Comparison of ENCODE assay signal across 8 mouse cellular contexts in the genomic region with DNA sequence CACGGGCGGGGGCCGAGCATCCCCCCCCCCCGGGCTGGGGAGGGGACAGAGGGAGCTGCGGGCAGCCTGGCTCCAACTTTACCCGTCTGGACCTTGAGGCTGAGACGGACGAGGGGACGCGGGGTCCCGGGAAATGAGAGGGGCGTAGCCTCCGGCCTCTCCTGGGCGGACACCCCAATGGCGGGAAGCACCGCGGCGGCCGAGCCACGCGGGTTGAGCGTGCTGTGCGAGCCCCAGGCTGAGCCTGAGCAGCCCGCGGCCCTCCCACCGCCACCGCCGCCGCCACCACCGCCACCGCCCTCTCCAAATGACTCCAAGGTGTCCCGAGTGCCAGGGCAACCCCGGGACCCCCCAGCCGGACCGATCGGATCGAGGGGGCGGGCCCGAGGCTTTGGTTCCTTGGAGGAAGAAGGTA. TPM values are rescaled to one million over a fixed set of nuclear protein-coding genes. Genes with fewer than 3 reads are reported as not detected.
DNase-seq lines count a peak whose midpoint lies in the region; ATAC-seq and TF ChIP-seq lines count a peak whose summit lies in the region.

No protein-coding gene starts in this region.

- peak overlapping the region; percentile 82 for H3ac ChIP-seq in myocyte (ENCODE audit: control insufficient read depth, insufficient read length)

- peaks cover 46% of the 10 kb centered on the region for H3K79me2 ChIP-seq in myocyte (ENCODE audit: control insufficient read depth, insufficient read depth)

- no peak for TF ChIP-seq POLR2A in kidney, adult 2 months (IDR thresholded peaks at IDR 0.05; ENCODE audit: low read depth, low read length)
- no peak for TF ChIP-seq POLR2A in myocyte (IDR thresholded peaks at IDR 0.05; ENCODE audit: insufficient read length, low read depth)

- H3K9me3 ChIP-seq in erythroblast, embryonic 14.5 days (ENCODE audit: control insufficient read depth, low read length): no peaks in the 10 kb centered on the region
- H3K9me3 ChIP-seq in limb, embryonic 12.5 days: no peaks in the 10 kb centered on the region

- no peaks in the 10 kb centered on the region for H3K27me3 ChIP-seq in kidney, adult 2 months (replicated peaks; ENCODE audit: control insufficient read depth, insufficient read depth, low read length)
- H3K27me3 ChIP-seq in erythroblast, embryonic 14.5 days (ENCODE audit: control insufficient read depth): no peaks in the 10 kb centered on the region
- no peaks in the 10 kb centered on the region for H3K27me3 ChIP-seq in limb, embryonic 12.5 days
- H3K27me3 ChIP-seq in myocyte (ENCODE audit: control insufficient read depth, insufficient read depth, insufficient read length): no peaks in the 10 kb centered on the region

- peak overlapping the region; percentile 84 for H3K4me2 ChIP-seq in limb, embryonic 12.5 days
- peak overlapping the region; percentile 94 for H3K4me2 ChIP-seq in myocyte (ENCODE audit: low read depth)

- peak; percentile 75 for ATAC-seq in limb, embryonic 12.5 days (ENCODE audit: insufficient number of reproducible peaks, insufficient read depth, low FRiP score, low TSS enrichment, low read depth)

- H3K4me3 ChIP-seq in kidney, adult 2 months (ENCODE audit: insufficient read depth, low read depth, low read length): peak overlapping the region; percentile 60
- peak overlapping the region; percentile 98 for H3K4me3 ChIP-seq in erythroblast, embryonic 14.5 days (replicated peaks)
- peak overlapping the region; percentile 96 for H3K4me3 ChIP-seq in limb, embryonic 12.5 days (replicated peaks)
- H3K4me3 ChIP-seq in myocyte: peak overlapping the region; percentile 72

- no peak overlapping the region for H3K27ac ChIP-seq in kidney, adult 2 months (ENCODE audit: insufficient read depth, low read depth, low read length)
- peak overlapping the region; percentile 88 for H3K27ac ChIP-seq in limb, embryonic 12.5 days

- WGBS in kidney, adult 2 months: under 1% methylated on average over 37 of the region's 39 CpGs
- 0% methylated on average over 26 of the region's 39 CpGs for WGBS in limb, embryonic 12.5 days

- TF ChIP-seq CTCF in kidney, adult 2 months (conservative IDR thresholded peaks at IDR 0.05; ENCODE audit: insufficient read depth, insufficient read length, low read depth, low read length): no peak

- H3K4me1 ChIP-seq in kidney, adult 2 months (ENCODE audit: control insufficient read depth, insufficient read depth, low read length): peaks cover 4% of the 10 kb centered on the region; the same call in 1 of the 2 replicates
- H3K4me1 ChIP-seq in erythroblast, embryonic 14.5 days (ENCODE audit: control insufficient read depth): peaks cover 33% of the 10 kb centered on the region
- H3K4me1 ChIP-seq in limb, embryonic 12.5 days (replicated peaks): peaks cover 14% of the 10 kb centered on the region

- H3K36me3 ChIP-seq in kidney, adult 2 months (ENCODE audit: control insufficient read depth, insufficient read depth, low read length): no peaks in the 10 kb centered on the region
- peaks cover 16% of the 10 kb centered on the region for H3K36me3 ChIP-seq in erythroblast, embryonic 14.5 days (ENCODE audit: control insufficient read depth)
- peaks cover 8% of the 10 kb centered on the region; the same call in 1 of the 2 replicates for H3K36me3 ChIP-seq in limb, embryonic 12.5 days
- peaks cover 4% of the 10 kb centered on the region for H3K36me3 ChIP-seq in myocyte (ENCODE audit: control insufficient read depth, insufficient read depth)

- DNase-seq in kidney, adult 2 months: no peak
- no peak for DNase-seq in kidney, postnatal 14 days
- peak; percentile 50 for DNase-seq in MN1 (ENCODE audit: low spot score)
- DNase-seq in right cerebral cortex, adult 18-20 months: no peak
- no peak for DNase-seq in urinary bladder, adult 2 months (ENCODE audit: low spot score)

- peak overlapping the region; percentile 95 for H3K9ac ChIP-seq in limb, embryonic 12.5 days (replicated peaks)

TF ChIP-seq in myocyte, 11 proteins besides CTCF, POLR2A, EP300 and RAD21:
- TF ChIP-seq MYOD1 (IDR thresholded peaks at IDR 0.05; ENCODE audit: control insufficient read depth in 1 of 3, insufficient read length in 2 of 3, low read depth in 2 of 3) (no peak), MYOG (IDR thresholded peaks at IDR 0.05; ENCODE audit: control insufficient read depth in 1 of 3, insufficient read depth in 1 of 3, insufficient read length in 2 of 3, low read depth in 2 of 3) (no peak), POLR2AphosphoS2 (IDR thresholded peaks at IDR 0.05; ENCODE audit: insufficient read length, low read depth) (no peak), REST (IDR thresholded peaks at IDR 0.05; ENCODE audit: insufficient read depth, insufficient read length) (no peak), MAX (IDR thresholded peaks at IDR 0.05; ENCODE audit: low read depth) (no peak), SRF (IDR thresholded peaks at IDR 0.05; ENCODE audit: control insufficient read depth, insufficient read length, low read depth) (no peak), E2F4 (IDR thresholded peaks at IDR 0.05; ENCODE audit: insufficient read depth) (no peak), USF1 (IDR thresholded peaks at IDR 0.05; ENCODE audit: low read depth) (no peak), CEBPB (IDR thresholded peaks at IDR 0.05; ENCODE audit: insufficient read depth, poor library complexity, severe bottlenecking) (no peak), TCF12 (IDR thresholded peaks at IDR 0.05; ENCODE audit: insufficient read depth, poor library complexity, severe bottlenecking) (no peak), TCF3 (IDR thresholded peaks at IDR 0.05; ENCODE audit: insufficient read length, low read depth) (no peak)

RNA-seq across cellular contexts. Expression of a gene that starts 0.4 kb away (rescaled TPM):
- 14.5 and 14.8 TPM in 2 replicates for polyA plus RNA-seq in kidney, adult 2 months (2012; rRNA removed)
- polyA plus RNA-seq in erythroblast, embryonic 14.5 days (2012): 0.61 and 0.63 TPM in 2 replicates
- 66.8 and 68.1 TPM in 2 replicates for polyA plus RNA-seq in limb, embryonic 12.5 days (2016; fragmentation: Nextera tagmentation; extraction: Ambion mirVana)
- polyA plus RNA-seq in myocyte (2012; fragmentation: generic; extraction: Trizol): 11.0 TPM
- 21.1 and 25.9 TPM in 2 replicates for polyA plus RNA-seq in urinary bladder, adult 2 months (2012; rRNA removed)
